Mouse (Mus musculus) lung, adult 2 months (tissue): ENCODE measurements around the gene Gdf3.

ENCODE experiments used
- CTCF ChIP-seq: fragments of 200-500 bp; IDR thresholded peaks from 2 replicates; pipeline ENCODE4 v1.5.1; 2011; ENCODE audit warnings: mild to moderate bottlenecking, low read length, control low read depth; ENCODE audit not compliant: insufficient read depth
- POLR2A ChIP-seq: fragments of 200-500 bp; IDR thresholded peaks from 2 replicates; pipeline ENCODE4 v1.6.1; 2011; ENCODE audit warnings: low read depth, mild to moderate bottlenecking, control low read depth, low read length, borderline replicate concordance; ENCODE audit errors: extremely low read depth

GRCm38 (mm10) chr6:122569113-122569512 lies 40.8 kb downstream of the Gdf3 start:
- TF ChIP-seq POLR2A (no peak), CTCF (no peak)
